Mouse (Mus musculus) small intestine, adult 2 months (tissue): Measurements from ENCODE around the gene Gm20708. TPM values are rescaled to one million over a fixed set of nuclear protein-coding genes. Genes with fewer than 3 reads are reported as not detected.

Experiments used
- H3K27ac ChIP-seq: fragments of 200-500 bp; 2 replicates; pipeline ENCODE4 v1.5.1; 2012; ENCODE audit warnings: low read depth, low read length, control low read depth, inconsistent platforms; ENCODE audit not compliant: insufficient read depth
- H3K27me3 ChIP-seq: fragments of 200-500 bp; 2 replicates; pipeline ENCODE4 v1.6.1; 2012; ENCODE audit warnings: mild to moderate bottlenecking, moderate library complexity, low read length, inconsistent platforms; ENCODE audit not compliant: control insufficient read depth, insufficient read depth
- H3K36me3 ChIP-seq: fragments of 200-500 bp; 2 replicates; pipeline ENCODE4 v1.6.1; 2012; ENCODE audit warnings: mild to moderate bottlenecking, low read length, control low read depth, inconsistent platforms; ENCODE audit not compliant: control insufficient read depth, insufficient read depth
- H3K4me1 ChIP-seq: fragments of 200-500 bp; 2 replicates; pipeline ENCODE4 v1.6.1; 2012; ENCODE audit warnings: low read length, inconsistent platforms, mixed read lengths; ENCODE audit not compliant: control insufficient read depth, insufficient read depth, insufficient read length
- H3K4me3 ChIP-seq: fragments of 200-500 bp; 2 replicates; pipeline ENCODE4 v1.5.1; 2012; ENCODE audit warnings: low read depth, mild to moderate bottlenecking, control low read depth, inconsistent platforms, low read length, moderate library complexity
- CTCF ChIP-seq: fragments of 200-500 bp; IDR thresholded peaks from 2 replicates; pipeline ENCODE4 v1.5.1; 2012; ENCODE audit warnings: low read depth, mild to moderate bottlenecking, control low read depth, inconsistent platforms, low read length, moderate library complexity, mixed read lengths; ENCODE audit not compliant: insufficient replicate concordance, insufficient read length; ENCODE audit errors: extremely low read depth
- POLR2A ChIP-seq: fragments of 200-500 bp; IDR thresholded peaks from 2 replicates; pipeline ENCODE4 v1.6.1; 2012; ENCODE audit warnings: low read depth, mild to moderate bottlenecking, control low read depth, inconsistent platforms, low read length, moderate library complexity
- WGBS: fragments of 180-500 bp; shearing (Covaris S2); methylation state at CpG from one replicate; pipeline ENCODE4 v1.1.7; 2018; 5-methylcytosine and 5-hydroxymethylcytosine counted together
- polyA plus RNA-seq: library from polyadenylated mRNA; depleted of rRNA; stranded (reverse); fragments of >200 nt; gene quantifications from 2 replicates; pipeline ENCODE4 v1.2.3, GENCODE M21; 2012

The Gm20708 gene
- polyA plus RNA-seq, 1 experiment, result 0.06 TPM

DNA sequence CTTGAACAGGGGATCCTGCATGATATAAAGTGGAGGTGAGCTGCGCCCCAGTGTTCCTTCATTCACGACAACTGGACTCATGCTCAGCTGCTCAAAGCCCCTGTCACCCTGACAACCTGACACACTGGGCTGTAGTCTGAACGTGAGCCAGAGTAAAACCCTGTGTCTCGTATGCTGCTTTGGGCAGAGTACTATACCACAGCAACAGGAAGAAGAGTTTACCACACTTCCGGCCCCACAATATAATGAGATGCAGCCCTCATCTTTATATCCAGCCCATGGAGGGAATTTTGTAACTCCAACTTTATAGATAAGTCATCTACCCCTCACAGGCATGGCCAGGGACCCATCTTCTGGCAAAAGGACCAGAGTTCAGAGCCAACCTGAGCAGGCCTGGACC lies 32.4 kb upstream of the Gm20708 start:
- no peak for TF ChIP-seq POLR2A
- TF ChIP-seq CTCF, result no peak
- Histone ChIP-seq H3K36me3 (peaks cover 48% of the 10 kb centered on the region), H3K4me3 (no peak overlapping the region), H3K27me3 (no peaks in the 10 kb centered on the region), H3K4me1 (peaks cover 24% of the 10 kb centered on the region), H3K27ac (peak overlapping the region; percentile 3; the same call in 1 of the 2 replicates)
- WGBS, result 84% methylated on average over 5 of the region's 5 CpGs

DNA sequence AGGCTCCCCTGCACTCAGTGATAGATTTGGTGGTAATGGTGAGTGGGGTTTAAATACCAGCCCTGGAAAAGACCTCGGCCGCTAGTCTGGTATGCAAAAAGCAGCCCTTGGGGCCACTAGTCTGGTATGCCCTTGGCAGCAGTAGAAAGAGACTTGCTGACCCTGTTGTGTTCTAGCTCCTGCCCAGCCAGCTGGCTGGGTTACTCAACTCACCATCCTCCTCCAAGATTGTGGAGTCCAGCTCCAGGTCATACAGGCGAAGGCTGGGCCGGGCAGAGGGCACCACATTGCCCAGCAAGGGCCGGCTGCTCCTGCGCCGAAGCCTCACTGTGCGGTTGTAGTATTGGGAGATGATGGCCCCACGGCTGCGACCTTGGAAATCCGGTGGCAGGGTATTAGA lies 31.4 kb upstream of the Gm20708 start:
- 94% methylated on average over 11 of the region's 11 CpGs for WGBS
- H3K36me3 ChIP-seq, result peaks cover 40% of the 10 kb centered on the region
- no peaks in the 10 kb centered on the region for H3K27me3 ChIP-seq
- H3K27ac ChIP-seq, result no peak overlapping the region
- no peak overlapping the region for H3K4me3 ChIP-seq
- H3K4me1 ChIP-seq, result peaks cover 26% of the 10 kb centered on the region
- no peak for TF ChIP-seq POLR2A
- TF ChIP-seq CTCF, result no peak

DNA sequence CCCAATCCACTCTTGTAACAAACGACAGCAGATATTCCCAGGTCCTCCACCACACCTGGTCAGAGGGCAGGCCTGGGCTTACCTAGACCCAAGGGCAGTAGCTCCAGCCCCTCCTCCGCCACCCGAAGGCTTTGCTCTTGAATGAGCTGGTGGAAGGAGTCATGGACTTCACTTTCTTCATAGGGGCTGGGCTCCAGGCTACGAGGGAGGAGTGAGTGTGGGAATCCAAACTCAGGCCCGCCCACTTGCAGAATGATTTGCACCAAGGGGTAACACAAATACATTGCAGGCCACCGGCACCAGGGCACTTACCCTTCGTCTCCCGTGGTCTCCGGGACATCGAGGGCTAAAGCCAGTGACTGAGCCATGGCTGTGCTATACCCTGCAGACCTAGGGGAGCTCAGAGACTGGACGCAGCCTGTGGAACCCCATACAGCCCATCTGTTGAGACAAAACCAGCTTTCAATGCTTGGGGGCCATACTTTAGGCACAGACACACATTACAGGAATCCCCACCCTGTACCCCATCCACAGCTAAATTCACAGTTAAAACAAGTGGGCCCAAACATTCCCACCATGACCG lies 30.5 kb upstream of the Gm20708 start:
- Histone ChIP-seq H3K27ac (peak overlapping the region; percentile 97), H3K27me3 (no peaks in the 10 kb centered on the region), H3K4me3 (peak overlapping the region; percentile 80), H3K4me1 (peaks cover 31% of the 10 kb centered on the region), H3K36me3 (peaks cover 32% of the 10 kb centered on the region)
- TF ChIP-seq CTCF (no peak), POLR2A (no peak)
- WGBS, result 29% methylated on average over 12 of the region's 12 CpGs

DNA sequence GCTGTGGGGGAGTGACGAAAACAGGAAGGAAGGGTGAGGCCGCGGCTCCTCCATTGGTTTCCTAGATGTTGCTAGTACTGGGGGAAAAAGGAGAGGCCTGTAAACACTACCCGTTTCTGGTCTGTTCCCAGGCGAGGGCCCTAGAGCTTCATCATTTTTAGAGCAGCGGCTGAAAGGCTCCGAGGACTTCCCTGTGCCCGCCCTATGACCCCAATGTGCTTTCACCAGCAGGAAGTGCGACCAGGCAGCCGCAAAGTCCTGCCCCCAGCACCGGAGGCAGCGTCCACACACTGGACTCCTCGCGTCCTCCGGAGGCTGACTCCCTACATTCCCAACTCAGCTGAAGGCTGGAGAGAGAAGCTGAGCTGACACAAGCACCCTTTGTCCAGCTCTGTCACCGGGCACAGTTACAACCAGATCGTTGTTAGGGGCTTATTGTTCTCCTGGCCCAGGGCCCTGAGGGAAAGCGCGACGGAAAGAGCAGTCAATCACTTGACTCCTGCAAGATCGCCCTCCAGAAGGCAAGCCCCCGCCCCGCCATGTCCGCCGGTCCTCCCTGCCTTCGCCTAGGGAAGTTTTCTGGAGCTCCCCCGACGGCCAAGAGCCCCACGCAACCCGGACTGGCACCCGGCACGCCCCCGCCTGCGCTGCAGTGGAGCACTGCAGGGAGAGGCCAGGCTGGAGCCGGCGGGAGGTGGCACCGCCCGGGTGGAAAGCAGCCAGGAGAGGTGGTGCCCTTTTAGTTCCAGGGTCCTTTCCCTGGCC lies 29.9 kb upstream of the Gm20708 start:
- Histone ChIP-seq H3K4me1 (peaks cover 31% of the 10 kb centered on the region), H3K36me3 (peaks cover 26% of the 10 kb centered on the region), H3K27ac (peak overlapping the region; percentile 97), H3K27me3 (no peaks in the 10 kb centered on the region), H3K4me3 (peak overlapping the region; percentile 80)
- 2% methylated on average over 38 of the region's 38 CpGs for WGBS
- TF ChIP-seq POLR2A (peak; percentile 64; the same call in 1 of the 2 replicates), CTCF (no peak)

DNA sequence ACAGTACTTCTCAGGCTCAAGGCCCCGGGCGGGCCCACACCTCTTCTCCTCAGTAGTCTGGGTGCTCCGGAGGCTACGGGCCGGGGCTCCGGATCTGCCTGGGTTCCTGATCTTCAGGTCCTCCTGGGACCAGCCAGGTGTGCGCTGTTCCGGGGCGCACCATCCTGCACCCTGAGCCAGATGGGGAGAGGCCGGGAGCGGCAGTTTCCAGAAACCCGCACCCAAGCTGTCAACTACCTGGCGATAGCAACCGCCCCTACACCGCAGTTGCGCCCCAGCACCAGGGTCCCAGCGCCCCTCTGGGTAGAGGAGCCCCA lies 29.3 kb upstream of the Gm20708 start:
- WGBS, result under 1% methylated on average over 17 of the region's 17 CpGs
- peak overlapping the region; percentile 80 for H3K4me3 ChIP-seq

DNA sequence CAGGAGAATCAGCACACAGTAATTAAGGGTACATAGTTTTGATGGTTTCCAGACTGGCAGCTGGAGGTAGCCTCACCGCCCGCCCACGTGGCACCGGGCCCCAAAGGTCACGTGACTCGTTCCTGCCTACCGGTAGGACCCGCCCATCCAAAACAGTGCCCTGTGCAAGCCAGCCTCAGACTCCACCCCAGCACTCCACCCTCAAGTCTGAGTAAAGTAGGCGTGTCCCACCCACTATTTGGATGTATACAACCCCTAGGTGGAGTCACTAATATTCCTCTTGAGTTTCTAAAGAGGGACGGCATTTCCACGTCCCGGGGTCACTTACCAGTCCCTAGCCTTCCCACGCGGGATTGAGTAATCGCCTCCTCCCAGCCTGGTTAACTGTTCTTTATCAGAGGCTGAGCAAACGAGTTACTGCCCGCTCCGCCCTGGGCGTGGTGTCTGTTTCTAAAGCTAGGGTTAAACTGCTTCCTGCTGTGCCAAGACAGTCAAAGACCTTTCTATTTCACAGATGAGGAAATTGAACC lies 28.8 kb upstream of the Gm20708 start:
- Histone ChIP-seq H3K27ac (peak overlapping the region; percentile 97), H3K27me3 (no peaks in the 10 kb centered on the region), H3K36me3 (peaks cover 17% of the 10 kb centered on the region), H3K4me1 (peaks cover 31% of the 10 kb centered on the region), H3K4me3 (peak overlapping the region; percentile 80)
- TF ChIP-seq CTCF (no peak), POLR2A (no peak)
- 2% methylated on average over 19 of the region's 19 CpGs for WGBS

More for the DNA sequence above, 29.3 kb upstream of the Gm20708 start:
- no peaks in the 10 kb centered on the region for H3K27me3 ChIP-seq
- TF ChIP-seq CTCF (no peak), POLR2A (no peak)
- H3K4me1 ChIP-seq, result peaks cover 31% of the 10 kb centered on the region
- H3K27ac ChIP-seq, result peak overlapping the region; percentile 97
- peaks cover 21% of the 10 kb centered on the region for H3K36me3 ChIP-seq

DNA sequence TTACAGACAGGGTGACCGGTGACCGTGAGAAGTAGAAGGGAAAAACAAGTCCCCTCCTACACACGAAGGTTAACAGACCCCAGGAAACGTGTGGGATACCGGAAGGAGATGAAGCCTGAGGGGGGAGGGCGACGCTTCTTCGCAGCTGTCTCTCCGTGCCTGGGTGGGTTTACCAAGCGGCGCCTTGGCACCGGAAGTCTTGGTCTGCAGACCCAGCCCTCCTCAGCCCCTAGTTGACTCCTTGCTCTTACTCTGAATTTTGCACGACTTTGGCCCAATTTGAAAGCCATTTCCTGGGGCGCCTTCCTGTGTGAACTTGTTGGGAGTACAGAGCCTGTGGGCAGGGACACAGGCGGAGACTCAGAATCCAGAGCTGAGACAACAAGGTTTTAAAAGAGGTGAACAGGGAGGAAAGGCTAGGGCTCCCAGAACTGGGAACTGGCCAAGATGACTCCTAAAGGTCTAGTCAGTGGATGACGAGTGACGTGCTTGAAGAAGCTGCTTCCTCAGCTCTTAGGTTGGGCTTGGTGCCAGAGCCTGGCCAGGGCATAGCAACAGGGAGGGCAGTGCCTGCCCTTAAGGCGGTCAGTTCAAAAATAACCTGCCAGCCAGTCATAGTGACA lies 28.2 kb upstream of the Gm20708 start:
- Histone ChIP-seq H3K4me3 (peak overlapping the region; percentile 80), H3K4me1 (peaks cover 31% of the 10 kb centered on the region)
- no peak for TF ChIP-seq CTCF
- peak; percentile 26; the same call in 1 of the 2 replicates for TF ChIP-seq POLR2A

More for the DNA sequence above, 28.2 kb upstream of the Gm20708 start:
- peak overlapping the region; percentile 97 for H3K27ac ChIP-seq
- 6% methylated on average over 18 of the region's 18 CpGs for WGBS
- peaks cover 11% of the 10 kb centered on the region for H3K36me3 ChIP-seq
- H3K27me3 ChIP-seq, result no peaks in the 10 kb centered on the region
